Mouse (Mus musculus) G1E-ER4 (cell line): ENCODE results near the gene 9330161L09Rik. TPM values are rescaled to one million over a fixed set of nuclear protein-coding genes. Genes with fewer than 3 reads are reported as not detected.

Source experiments
- GATA1 ChIP-seq: IDR thresholded peaks from one replicate; pipeline ENCODE4 v1.8.0; 2012; ENCODE audit warnings: low read length, inconsistent platforms
- polyA plus RNA-seq: library from polyadenylated mRNA; stranded (reverse); fragments of >175 nt; gene quantifications from 2 replicates; pipeline ENCODE4 v1.2.3, GENCODE M21; 2012

Gene 9330161L09Rik
- polyA plus RNA-seq, 1 experiment, result not detected

DNA sequence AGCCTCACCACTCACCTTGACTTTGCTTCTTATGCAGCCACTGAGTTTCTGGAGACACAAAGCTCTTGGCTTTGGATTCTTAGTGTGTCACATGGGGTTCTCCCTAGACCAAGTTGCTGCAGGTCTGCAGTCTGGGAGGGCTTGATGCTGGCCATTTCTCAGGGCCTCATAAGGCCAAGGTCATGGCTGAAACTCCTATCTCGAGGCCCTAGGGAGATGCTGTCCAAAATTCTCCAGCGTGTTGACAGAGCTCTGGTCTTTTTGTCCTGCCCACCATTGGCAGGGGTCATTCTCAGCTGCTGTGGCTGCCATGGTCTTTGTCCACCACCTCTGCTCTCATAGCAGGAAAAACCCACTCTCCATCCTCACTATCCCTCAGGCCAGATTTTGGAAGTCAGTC is 40.4 kb downstream of the 9330161L09Rik start:
- no peak for TF ChIP-seq GATA1

GRCm38 (mm10) chr12:103362336-103362735 is 45.3 kb downstream of the 9330161L09Rik start:
- TF ChIP-seq GATA1, result no peak

- TF ChIP-seq GATA1, result no peak
Measured at GRCm38 (mm10) chr12:103361539-103362307, 45.9 kb downstream of the 9330161L09Rik start.

DNA sequence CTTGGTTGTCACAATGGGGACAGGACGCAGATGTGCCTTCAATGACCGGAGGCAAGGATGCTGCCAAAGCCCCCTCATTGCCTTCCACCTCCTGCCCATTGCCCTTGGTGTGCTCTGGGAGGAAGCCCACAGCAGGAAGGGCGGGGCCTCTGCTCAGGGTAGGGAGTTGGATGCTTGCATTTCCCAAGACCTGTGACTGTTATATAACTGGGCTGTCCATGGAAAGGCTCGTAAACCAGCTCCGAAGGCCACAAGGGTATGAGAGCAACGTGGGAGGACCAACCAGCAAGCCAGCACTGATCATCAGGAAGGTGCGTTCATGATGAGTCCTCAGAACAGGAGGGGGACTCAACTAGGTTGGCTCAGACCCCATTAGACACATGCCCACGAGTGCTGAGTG is 46.8 kb downstream of the 9330161L09Rik start:
- no peak for TF ChIP-seq GATA1

- TF ChIP-seq GATA1, result no peak
Measured at GRCm38 (mm10) chr12:103358951-103359801, 48.4 kb downstream of the 9330161L09Rik start.

- TF ChIP-seq GATA1, result no peak
Measured at GRCm38 (mm10) chr12:103358216-103358615, 49.4 kb downstream of the 9330161L09Rik start.

Other genes with a start within 250 kb of the 9330161L09Rik start
- not detected in 2 replicates for gene Prima1, start 165.7 kb downstream of the 9330161L09Rik start, polyA plus RNA-seq
- gene Fam181a, start 96.8 kb downstream of the 9330161L09Rik start, polyA plus RNA-seq, result not detected in 2 replicates
- gene Asb2, start 51.8 kb downstream of the 9330161L09Rik start, polyA plus RNA-seq, result not detected in 2 replicates
- 2.7 and 3.7 TPM in 2 replicates for gene Otub2, start 19.1 kb downstream of the 9330161L09Rik start, polyA plus RNA-seq
- 19.2 and 50.5 TPM in 2 replicates for gene Ddx24, start 18.0 kb upstream of the 9330161L09Rik start, polyA plus RNA-seq
- gene Ifi27, start 26.4 kb upstream of the 9330161L09Rik start, polyA plus RNA-seq, result 9.2 and 18.2 TPM in 2 replicates
- 0.97 and 1.1 TPM in 2 replicates for gene Ifi27l2a, start 35.9 kb upstream of the 9330161L09Rik start, polyA plus RNA-seq
- gene Ifi27l2b, start 49.4 kb upstream of the 9330161L09Rik start, polyA plus RNA-seq, result not detected in 2 replicates
- gene Ppp4r4, start 124.5 kb upstream of the 9330161L09Rik start, polyA plus RNA-seq, result not detected in 2 replicates
- gene Serpina10, start 223.6 kb upstream of the 9330161L09Rik start, polyA plus RNA-seq, result not detected in 2 replicates
- gene Serpina6, start 249.4 kb upstream of the 9330161L09Rik start, polyA plus RNA-seq, result not detected in 2 replicates